Mouse (Mus musculus): ENCODE data around the gene Wdr81.
"Not testable (repeated sequence)": the region's sequence is repeated elsewhere in the genome, so short reads cannot be mapped to it uniquely, and the experiment has no call there.

Gene Wdr81

GRCm38 (mm10) chr11:75460844-75461742 lies 6.6 kb upstream of the Wdr81 start, which contains the start of gene Tlcd2:
TSS of gene Tlcd2 (plus strand) at chr11:75461715.
- DNase-seq = peak; percentile 100

- peak; percentile 100 for DNase-seq
These were observed 5.8 kb upstream of the Wdr81 start for GRCm38 (mm10) chr11:75460103-75460843.

GRCm38 (mm10) chr11:75459751-75460102 lies 5.2 kb upstream of the Wdr81 start:
- no peak for DNase-seq

GRCm38 (mm10) chr11:75459141-75459711 lies 4.7 kb upstream of the Wdr81 start:
- peak; percentile 97 for DNase-seq

GRCm38 (mm10) chr11:75458628-75459041 lies 4.1 kb upstream of the Wdr81 start:
- DNase-seq = peak; percentile 98

- DNase-seq = peak; percentile 90
These were observed 3.7 kb upstream of the Wdr81 start for GRCm38 (mm10) chr11:75458169-75458568.

- no peak for DNase-seq
These were observed 1.9 kb upstream of the Wdr81 start for GRCm38 (mm10) chr11:75456440-75456871.

- not testable (repeated sequence) for DNase-seq
These were observed 1.5 kb upstream of the Wdr81 start for GRCm38 (mm10) chr11:75455971-75456370.

- DNase-seq = peak; percentile 93
These were observed 672 bp upstream of the Wdr81 start for GRCm38 (mm10) chr11:75455041-75455736.

GRCm38 (mm10) chr11:75452812-75453557 lies 1.5 kb downstream of the Wdr81 start:
- DNase-seq = peak; percentile 90

- DNase-seq = peak; percentile 91
These were observed 2.4 kb downstream of the Wdr81 start for GRCm38 (mm10) chr11:75452081-75452480.

- peak; percentile 92 for DNase-seq
These were observed 3.6 kb downstream of the Wdr81 start for GRCm38 (mm10) chr11:75450936-75451335.

GRCm38 (mm10) chr11:75450304-75450908 lies 4.1 kb downstream of the Wdr81 start:
- DNase-seq = peak; percentile 85

- peak; percentile 90 for DNase-seq
These were observed 4.8 kb downstream of the Wdr81 start for GRCm38 (mm10) chr11:75449695-75450094.

GRCm38 (mm10) chr11:75448575-75448974 lies 5.9 kb downstream of the Wdr81 start:
- no peak for DNase-seq

GRCm38 (mm10) chr11:75443711-75444110 lies 10.8 kb downstream of the Wdr81 start:
- DNase-seq = no peak

GRCm38 (mm10) chr11:75441601-75442000 lies 12.9 kb downstream of the Wdr81 start:
- DNase-seq = peak; percentile 89

GRCm38 (mm10) chr11:75441034-75441433 lies 13.5 kb downstream of the Wdr81 start:
- no peak for DNase-seq

GRCm38 (mm10) chr11:75439951-75440350 lies 14.6 kb downstream of the Wdr81 start:
- peak; percentile 86 for DNase-seq

- DNase-seq = no peak
These were observed 15.2 kb downstream of the Wdr81 start, which contains the start of gene Serpinf2 for GRCm38 (mm10) chr11:75439363-75439762. TSS of gene Serpinf2 (minus strand) at chr11:75439591.

- DNase-seq = no peak
These were observed 15.7 kb downstream of the Wdr81 start for GRCm38 (mm10) chr11:75438804-75439203.
